Mouse (Mus musculus) hindbrain, embryonic 10.5 days (tissue): Measurements from ENCODE around the gene Mia. TPM values are rescaled to one million over a fixed set of nuclear protein-coding genes. Genes with fewer than 3 reads are reported as not detected.
A peak's percentile ranks its signal among the peaks of the same experiment; 100 is the strongest.

ENCODE experiments used
- DNase-seq: peaks from one replicate; pipeline ENCODE4 v3.0.0-alpha.2; 2017; ENCODE audit warnings: low spot score
- H3K27ac ChIP-seq: fragments of 300-500 bp; sonication (generic); 2 replicates; pipeline ENCODE4 v1.5.1; 2016; ENCODE audit warnings: mild to moderate bottlenecking, moderate library complexity
- H3K27me3 ChIP-seq: fragments of 300-500 bp; sonication (generic); 2 replicates; pipeline ENCODE4 v1.6.1; 2016; ENCODE audit warnings: mild to moderate bottlenecking; ENCODE audit not compliant: poor library complexity, insufficient read depth, severe bottlenecking
- H3K36me3 ChIP-seq: fragments of 300-500 bp; sonication (generic); 2 replicates; pipeline ENCODE4 v1.6.1; 2016; ENCODE audit warnings: mild to moderate bottlenecking, moderate library complexity
- H3K4me1 ChIP-seq: fragments of 300-500 bp; sonication (generic); replicated peaks from 2 replicates; pipeline ENCODE4 v1.6.1; 2016; ENCODE audit warnings: mild to moderate bottlenecking
- H3K4me3 ChIP-seq: fragments of 300-500 bp; sonication (generic); 2 replicates; pipeline ENCODE4 v1.5.1; 2016; ENCODE audit warnings: mild to moderate bottlenecking, moderate library complexity
- H3K9me3 ChIP-seq: fragments of 300-500 bp; sonication (generic); 2 replicates; pipeline ENCODE4 v1.6.1; 2016; ENCODE audit warnings: mild to moderate bottlenecking, moderate library complexity
- WGBS: fragments of 180-500 bp; shearing (Covaris S2); methylation state at CpG from one replicate; pipeline ENCODE4 v1.1.7; 2016; 5-methylcytosine and 5-hydroxymethylcytosine counted together
- microRNA counts: library from miRNA; unstranded; fragments of <30 nt; microRNA quantifications from one replicate; lab custom pipeline; 2017
- polyA plus RNA-seq: library from polyadenylated mRNA; unstranded; fragments of >200 nt; fragmentation: Nextera tagmentation; extraction: Ambion mirVana; gene quantifications from 2 replicates; pipeline ENCODE4 v1.2.1, GENCODE M21; 2016

Mia gene
- polyA plus RNA-seq, 1 experiment from 2014 or later: 1.2 TPM

- Histone ChIP-seq H3K27me3 (no peaks in the 10 kb centered on the region), H3K4me1 (no peaks in the 10 kb centered on the region), H3K27ac (no peak overlapping the region), H3K36me3 (no peaks in the 10 kb centered on the region), H3K4me3 (no peak overlapping the region), H3K9me3 (peaks cover 7% of the 10 kb centered on the region; the same call in 1 of the 2 replicates)
- DNase-seq: no peak
- 84% methylated on average over 4 of the region's 4 CpGs for WGBS
Observed at GRCm38 (mm10) chr7:27133757-27134156, 47.2 kb downstream of the Mia start.

DNA sequence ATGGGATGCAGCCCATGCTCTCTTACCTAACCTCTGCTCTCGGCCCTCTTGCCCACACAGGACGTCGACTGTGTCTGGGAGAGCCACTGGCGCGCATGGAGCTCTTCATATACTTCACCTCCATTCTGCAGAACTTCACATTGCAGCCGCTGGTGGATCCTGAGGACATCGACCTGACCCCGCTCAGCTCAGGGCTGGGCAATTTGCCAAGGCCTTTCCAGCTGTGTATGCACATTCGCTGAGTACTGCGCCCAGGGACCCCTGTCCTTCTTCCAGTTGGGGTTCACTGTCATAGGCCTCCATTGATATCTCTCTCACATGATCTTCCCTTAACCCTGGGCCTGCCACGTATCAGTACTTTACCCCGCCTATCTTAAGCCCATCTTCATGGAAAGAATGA lies 47.8 kb downstream of the Mia start:
- 80% methylated on average over 12 of the region's 12 CpGs for WGBS
- no peaks in the 10 kb centered on the region for H3K27me3 ChIP-seq

GRCm38 (mm10) chr7:27132588-27132987 lies 48.4 kb downstream of the Mia start:
- Histone ChIP-seq H3K27me3 (no peaks in the 10 kb centered on the region), H3K9me3 (peaks cover 7% of the 10 kb centered on the region; the same call in 1 of the 2 replicates), H3K27ac (no peak overlapping the region), H3K36me3 (no peaks in the 10 kb centered on the region), H3K4me1 (no peaks in the 10 kb centered on the region), H3K4me3 (no peak overlapping the region)
- DNase-seq: peak; percentile 46
- WGBS: 21% methylated on average over 10 of the region's 10 CpGs

More for the DNA sequence above, 47.8 kb downstream of the Mia start:
- no peak for DNase-seq
- H3K36me3 ChIP-seq: no peaks in the 10 kb centered on the region
- H3K9me3 ChIP-seq: peaks cover 7% of the 10 kb centered on the region; the same call in 1 of the 2 replicates
- H3K4me3 ChIP-seq: no peak overlapping the region
- H3K4me1 ChIP-seq: no peaks in the 10 kb centered on the region
- no peak overlapping the region for H3K27ac ChIP-seq

GRCm38 (mm10) chr7:27131387-27131786 lies 49.6 kb downstream of the Mia start:
- 63% methylated on average over 2 of the region's 2 CpGs for WGBS
- Histone ChIP-seq H3K9me3 (peaks cover 7% of the 10 kb centered on the region; the same call in 1 of the 2 replicates), H3K27ac (no peak overlapping the region), H3K4me3 (no peak overlapping the region), H3K4me1 (no peaks in the 10 kb centered on the region), H3K36me3 (no peaks in the 10 kb centered on the region), H3K27me3 (no peaks in the 10 kb centered on the region)
- DNase-seq: no peak

DNA sequence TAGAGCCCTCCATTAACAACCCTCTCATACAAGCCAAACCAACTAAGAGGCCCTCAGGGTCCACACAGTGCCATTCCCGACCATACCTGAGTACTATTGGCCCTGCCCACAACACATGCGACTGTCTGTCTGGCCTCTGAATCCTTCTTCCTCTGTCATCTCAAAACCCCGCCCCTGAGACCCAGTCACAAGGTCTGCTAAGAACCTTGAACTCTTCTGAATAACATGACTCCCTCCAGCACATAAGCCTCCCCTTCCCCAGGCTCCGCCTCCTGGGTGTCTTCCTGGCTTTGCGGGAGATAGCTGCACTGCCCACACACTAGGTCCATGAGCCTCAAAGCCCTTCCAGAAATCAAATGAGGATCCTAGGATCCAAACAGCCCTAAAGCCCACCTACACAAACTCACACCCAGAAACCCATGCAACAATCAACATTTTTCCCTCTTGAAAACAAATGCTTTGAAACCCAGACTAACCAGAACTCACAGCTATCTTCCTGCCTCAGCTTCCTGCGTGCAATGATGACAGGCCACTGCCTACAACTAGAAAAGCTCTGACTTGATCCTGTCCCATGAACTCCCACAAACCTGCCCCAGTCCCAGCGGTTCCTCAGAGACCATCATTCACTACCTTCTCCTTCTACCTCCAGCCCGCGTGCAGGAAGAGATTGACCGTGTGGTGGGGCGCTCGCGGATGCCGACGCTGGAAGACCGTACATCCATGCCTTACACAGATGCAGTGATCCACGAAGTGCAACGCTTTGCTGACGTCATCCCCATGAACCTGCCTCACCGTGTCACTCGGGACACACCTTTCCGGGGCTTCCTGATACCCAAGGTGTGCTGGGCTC lies 50.2 kb downstream of the Mia start:
- Histone ChIP-seq H3K36me3 (no peaks in the 10 kb centered on the region), H3K27me3 (no peaks in the 10 kb centered on the region), H3K4me3 (no peak overlapping the region), H3K4me1 (no peaks in the 10 kb centered on the region), H3K27ac (no peak overlapping the region), H3K9me3 (peaks cover 7% of the 10 kb centered on the region; the same call in 1 of the 2 replicates)
- DNase-seq: no peak
- 90% methylated on average over 22 of the region's 22 CpGs for WGBS

DNA sequence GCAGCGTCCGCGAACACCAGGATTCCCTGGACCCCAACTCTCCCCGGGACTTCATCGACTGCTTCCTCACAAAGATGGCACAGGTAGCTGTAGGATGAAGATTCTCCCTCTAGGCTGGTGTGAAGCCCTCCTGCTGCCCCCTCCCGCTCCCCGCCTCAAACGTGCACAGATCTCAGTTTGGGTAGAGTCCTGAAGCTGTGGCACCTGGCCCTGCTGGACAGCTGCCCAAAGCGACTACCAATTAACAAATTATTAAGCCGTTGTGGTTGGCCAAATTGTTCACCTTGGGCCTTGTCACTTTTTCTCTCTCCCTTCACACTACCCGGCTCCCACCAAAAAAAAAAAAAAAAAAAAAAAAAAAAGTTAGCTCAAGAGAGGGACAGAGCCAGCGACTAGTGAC lies 51.1 kb downstream of the Mia start:
- Histone ChIP-seq H3K36me3 (no peaks in the 10 kb centered on the region), H3K9me3 (peaks cover 5% of the 10 kb centered on the region; the same call in 1 of the 2 replicates), H3K4me3 (no peak overlapping the region), H3K4me1 (no peaks in the 10 kb centered on the region), H3K27ac (no peak overlapping the region), H3K27me3 (no peaks in the 10 kb centered on the region)
- DNase-seq: no peak
- WGBS: 91% methylated on average over 12 of the region's 12 CpGs

MicroRNA genes within 50 kb of the gene (microRNA counts, 519-probe panel; counts per million panel counts)
- microRNA mmu-miR-1191 (lab: Ali Mortazavi, UCI): 1,255 counts per million, percentile 77 among the panel's probes with 10 or more counts

Other genes with a start within 250 kb of the Mia start
- not detected in 2 replicates for gene Cyp2a22, start 241.8 kb downstream of the Mia start, polyA plus RNA-seq
- not detected in 2 replicates for gene Cyp2a12, start 152.1 kb downstream of the Mia start, polyA plus RNA-seq
- not detected in 2 replicates for gene Cyp2f2, start 61.2 kb downstream of the Mia start, polyA plus RNA-seq
- 0.10 TPM in 1 of 2 replicates, not detected in the other for gene Cyp2t4, start 27.4 kb downstream of the Mia start, polyA plus RNA-seq
- gene Egln2, start 14.4 kb downstream of the Mia start, polyA plus RNA-seq: 81.2 and 97.4 TPM in 2 replicates
- gene Rab4b, start 2.3 kb downstream of the Mia start, polyA plus RNA-seq: 66.0 and 92.2 TPM in 2 replicates
- gene Gm21983, start 71 bp downstream of the Mia start, polyA plus RNA-seq: 0.20 TPM in 1 of 2 replicates, not detected in the other
- gene BC024978, start 14.6 kb upstream of the Mia start, polyA plus RNA-seq: 3.6 and 4.3 TPM in 2 replicates
- 393 and 408 TPM in 2 replicates for gene Snrpa, start 15.1 kb upstream of the Mia start, polyA plus RNA-seq
- gene Itpkc, start 47.5 kb upstream of the Mia start, polyA plus RNA-seq: 5.6 and 6.8 TPM in 2 replicates
- 22.4 and 27.2 TPM in 2 replicates for gene Coq8b, start 51.9 kb upstream of the Mia start, polyA plus RNA-seq
- gene Numbl, start 77.3 kb upstream of the Mia start, polyA plus RNA-seq: 28.9 and 53.1 TPM in 2 replicates
- 5.8 and 7.5 TPM in 2 replicates for gene Ltbp4, start 156.5 kb upstream of the Mia start, polyA plus RNA-seq
- gene Shkbp1, start 174.9 kb upstream of the Mia start, polyA plus RNA-seq: 76.3 and 87.4 TPM in 2 replicates
- 0.50 TPM in 1 of 2 replicates, not detected in the other for gene Gm20479, start 176.3 kb upstream of the Mia start, polyA plus RNA-seq